Mouse (Mus musculus) testis, postnatal 10 days (tissue): ENCODE data around the gene Itln1.

Source experiments
- DNase-seq: peaks from one replicate; pipeline ENCODE4 v3.0.0; 2021; ENCODE audit warnings: low spot score

The Itln1 gene

GRCm38 (mm10) chr1:171535194-171535593 is at the start of gene Itln1:
Gene Itln1 (minus strand): TSS chr1:171535294.
- no peak for DNase-seq

- DNase-seq: no peak
Observed at GRCm38 (mm10) chr1:171584584-171584983, 49.5 kb upstream of the Itln1 start.

- DNase-seq: no peak
Observed at GRCm38 (mm10) chr1:171577168-171577567, 42.1 kb upstream of the Itln1 start.

GRCm38 (mm10) chr1:171568436-171568835 is 33.3 kb upstream of the Itln1 start:
- DNase-seq: no peak

- DNase-seq: peak; percentile 74
Observed at GRCm38 (mm10) chr1:171566777-171567176, 31.7 kb upstream of the Itln1 start.

- DNase-seq: no peak
Observed at GRCm38 (mm10) chr1:171565888-171566287, 30.8 kb upstream of the Itln1 start.

- no peak for DNase-seq
Observed at GRCm38 (mm10) chr1:171564247-171564646, 29.2 kb upstream of the Itln1 start.

- no peak for DNase-seq
Observed at GRCm38 (mm10) chr1:171563042-171563441, 27.9 kb upstream of the Itln1 start.

- DNase-seq: no peak
Observed at GRCm38 (mm10) chr1:171561639-171562225, 26.6 kb upstream of the Itln1 start.

- no peak for DNase-seq
Observed at GRCm38 (mm10) chr1:171561200-171561599, 26.1 kb upstream of the Itln1 start.

GRCm38 (mm10) chr1:171560262-171560661 is 25.2 kb upstream of the Itln1 start:
- DNase-seq: no peak

GRCm38 (mm10) chr1:171558898-171559297 is 23.8 kb upstream of the Itln1 start, which contains the start of gene Cd244a:
Gene Cd244a (plus strand): TSS chr1:171559193.
- DNase-seq: no peak

- no peak for DNase-seq
Observed at GRCm38 (mm10) chr1:171558407-171558806, 23.3 kb upstream of the Itln1 start.

GRCm38 (mm10) chr1:171556366-171556765 is 21.3 kb upstream of the Itln1 start:
- no peak for DNase-seq

GRCm38 (mm10) chr1:171553359-171554341 is 18.6 kb upstream of the Itln1 start:
- DNase-seq: no peak

- DNase-seq: no peak
Observed at GRCm38 (mm10) chr1:171552230-171552629, 17.1 kb upstream of the Itln1 start.

GRCm38 (mm10) chr1:171551326-171551725 is 16.2 kb upstream of the Itln1 start:
- DNase-seq: no peak

GRCm38 (mm10) chr1:171540694-171541093 is 5.6 kb upstream of the Itln1 start:
- no peak for DNase-seq

GRCm38 (mm10) chr1:171534557-171534956 is 537 bp downstream of the Itln1 start:
- no peak for DNase-seq

- DNase-seq: no peak
Observed at GRCm38 (mm10) chr1:171532830-171533229, 2.3 kb downstream of the Itln1 start.

GRCm38 (mm10) chr1:171531367-171531766 is 3.7 kb downstream of the Itln1 start:
- DNase-seq: no peak

- DNase-seq: no peak
Observed at GRCm38 (mm10) chr1:171515557-171515956, 19.5 kb downstream of the Itln1 start.

GRCm38 (mm10) chr1:171515039-171515438 is 20.1 kb downstream of the Itln1 start:
- DNase-seq: no peak
